Mouse (Mus musculus): ENCODE results near the gene Rora. TPM values are rescaled to one million over a fixed set of nuclear protein-coding genes. Genes with fewer than 3 reads are reported as not detected.

Rora gene
- polyA plus RNA-seq, 1 experiment from 2014 or later, result 6.1 TPM

- Histone ChIP-seq H3K4me1 (peaks cover 5% of the 10 kb centered on the region; the same call in 1 of the 2 replicates), H3K4me2 (no peak overlapping the region), H3K9me3 (no peaks in the 10 kb centered on the region), H3K27ac (replicated peaks) (no peak overlapping the region), H3K36me3 (no peaks in the 10 kb centered on the region), H3K9ac (no peak overlapping the region), H3K4me3 (no peak overlapping the region), H3K27me3 (replicated peaks) (no peaks in the 10 kb centered on the region)
- ATAC-seq (ENCODE audit: extremely low read depth, insufficient number of reproducible peaks, low FRiP score, low TSS enrichment), result no peak
- 46% methylated on average over 5 of the region's 5 CpGs for WGBS
Measured at GRCm38 (mm10) chr9:68956938-68957573, 303.5 kb downstream of the Rora start.

GRCm38 (mm10) chr9:68957793-68958192 lies 304.2 kb downstream of the Rora start:
- H3K27me3 ChIP-seq (replicated peaks), result no peaks in the 10 kb centered on the region
- no peak overlapping the region for H3K9ac ChIP-seq
- H3K4me2 ChIP-seq, result no peak overlapping the region
- H3K27ac ChIP-seq (replicated peaks), result no peak overlapping the region
- H3K36me3 ChIP-seq, result no peaks in the 10 kb centered on the region
- 85% methylated on average over 3 of the region's 3 CpGs for WGBS
- H3K4me1 ChIP-seq, result peaks cover 5% of the 10 kb centered on the region; the same call in 1 of the 2 replicates
- H3K4me3 ChIP-seq, result no peak overlapping the region
- ATAC-seq (ENCODE audit: extremely low read depth, insufficient number of reproducible peaks, low FRiP score, low TSS enrichment), result no peak
- H3K9me3 ChIP-seq, result no peaks in the 10 kb centered on the region

DNA sequence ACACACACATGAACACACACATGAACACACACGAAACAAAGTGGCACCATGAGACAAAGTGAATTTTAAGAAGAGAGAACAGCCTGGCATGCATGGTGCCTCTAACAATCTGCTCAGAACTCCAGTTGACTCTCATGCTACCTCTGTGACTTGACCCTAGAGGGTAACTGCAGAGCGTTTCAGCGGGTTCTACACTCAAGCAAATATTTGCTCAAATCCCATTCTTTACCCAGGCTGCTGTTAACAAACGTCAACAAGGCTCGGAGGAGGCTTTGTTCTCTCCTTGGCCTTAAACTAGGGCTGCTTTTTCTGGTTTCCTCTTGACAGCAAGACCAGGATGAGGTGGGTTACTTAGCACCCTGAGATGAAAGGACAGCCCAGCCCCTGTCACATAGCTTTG lies 305.3 kb downstream of the Rora start:
- no peak for ATAC-seq (ENCODE audit: extremely low read depth, insufficient number of reproducible peaks, low FRiP score, low TSS enrichment)
- no peak overlapping the region for H3K4me3 ChIP-seq
- peaks cover 5% of the 10 kb centered on the region; the same call in 1 of the 2 replicates for H3K4me1 ChIP-seq
- H3K9ac ChIP-seq, result no peak overlapping the region
- no peak overlapping the region for H3K27ac ChIP-seq (replicated peaks)
- 70% methylated on average over 5 of the region's 5 CpGs for WGBS
- no peaks in the 10 kb centered on the region for H3K9me3 ChIP-seq
- no peak overlapping the region for H3K4me2 ChIP-seq
- no peaks in the 10 kb centered on the region for H3K36me3 ChIP-seq
- H3K27me3 ChIP-seq (replicated peaks), result no peaks in the 10 kb centered on the region

- Histone ChIP-seq H3K27me3 (replicated peaks) (no peaks in the 10 kb centered on the region), H3K9ac (no peak overlapping the region), H3K4me2 (no peak overlapping the region), H3K9me3 (no peaks in the 10 kb centered on the region), H3K4me1 (no peaks in the 10 kb centered on the region), H3K36me3 (no peaks in the 10 kb centered on the region), H3K27ac (replicated peaks) (no peak overlapping the region), H3K4me3 (no peak overlapping the region)
- ATAC-seq (ENCODE audit: extremely low read depth, insufficient number of reproducible peaks, low FRiP score, low TSS enrichment), result no peak
- 85% methylated on average over 5 of the region's 5 CpGs for WGBS
Measured at GRCm38 (mm10) chr9:68963898-68964297, 310.3 kb downstream of the Rora start.

- no peak for ATAC-seq (ENCODE audit: extremely low read depth, insufficient number of reproducible peaks, low FRiP score, low TSS enrichment)
- Histone ChIP-seq H3K36me3 (no peaks in the 10 kb centered on the region), H3K4me2 (no peak overlapping the region), H3K4me1 (peaks cover 11% of the 10 kb centered on the region; the same call in 1 of the 2 replicates), H3K9me3 (no peaks in the 10 kb centered on the region), H3K27me3 (replicated peaks) (no peaks in the 10 kb centered on the region), H3K27ac (replicated peaks) (no peak overlapping the region), H3K9ac (no peak overlapping the region), H3K4me3 (no peak overlapping the region)
- 61% methylated on average over 13 of the region's 13 CpGs for WGBS
Measured at GRCm38 (mm10) chr9:68966540-68966939, 313.0 kb downstream of the Rora start.

GRCm38 (mm10) chr9:68970074-68970473 lies 316.5 kb downstream of the Rora start:
- Histone ChIP-seq H3K9ac (no peak overlapping the region), H3K4me2 (no peak overlapping the region), H3K27me3 (replicated peaks) (no peaks in the 10 kb centered on the region), H3K4me3 (no peak overlapping the region), H3K4me1 (peaks cover 11% of the 10 kb centered on the region; the same call in 1 of the 2 replicates), H3K9me3 (no peaks in the 10 kb centered on the region), H3K27ac (replicated peaks) (no peak overlapping the region), H3K36me3 (no peaks in the 10 kb centered on the region)
- WGBS, result 76% methylated on average over 6 of the region's 6 CpGs
- no peak for ATAC-seq (ENCODE audit: extremely low read depth, insufficient number of reproducible peaks, low FRiP score, low TSS enrichment)

GRCm38 (mm10) chr9:68972277-68972676 lies 318.7 kb downstream of the Rora start:
- Histone ChIP-seq H3K36me3 (no peaks in the 10 kb centered on the region), H3K9me3 (no peaks in the 10 kb centered on the region), H3K4me1 (peaks cover 11% of the 10 kb centered on the region; the same call in 1 of the 2 replicates), H3K4me3 (no peak overlapping the region), H3K9ac (no peak overlapping the region), H3K27me3 (replicated peaks) (no peaks in the 10 kb centered on the region), H3K4me2 (no peak overlapping the region), H3K27ac (replicated peaks) (no peak overlapping the region)
- WGBS, result 74% methylated on average over 7 of the region's 7 CpGs
- no peak for ATAC-seq (ENCODE audit: extremely low read depth, insufficient number of reproducible peaks, low FRiP score, low TSS enrichment)

DNA sequence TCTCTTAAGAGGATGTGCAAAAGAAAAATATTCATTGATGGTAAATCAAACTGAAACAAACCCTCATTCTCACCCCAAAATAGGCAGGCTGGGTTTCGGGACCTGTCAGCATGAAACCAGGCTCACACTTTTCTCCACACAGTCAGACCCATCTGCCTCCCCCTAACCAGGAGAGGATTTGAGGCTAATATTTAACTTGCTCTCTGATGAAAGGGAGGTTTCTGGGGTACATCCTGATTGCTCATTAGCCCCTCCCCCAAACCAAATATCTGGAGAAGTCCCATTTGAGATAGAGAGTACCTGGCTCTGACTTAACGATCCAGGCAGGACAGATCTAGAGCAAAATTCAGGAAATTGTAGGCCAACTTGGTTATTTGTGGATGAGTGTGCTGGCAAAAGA lies 320.9 kb downstream of the Rora start:
- no peak for ATAC-seq (ENCODE audit: extremely low read depth, insufficient number of reproducible peaks, low FRiP score, low TSS enrichment)
- WGBS, result 80% methylated on average over 2 of the region's 2 CpGs
- Histone ChIP-seq H3K36me3 (no peaks in the 10 kb centered on the region), H3K4me2 (no peak overlapping the region), H3K9ac (no peak overlapping the region), H3K4me3 (no peak overlapping the region), H3K27me3 (replicated peaks) (no peaks in the 10 kb centered on the region), H3K4me1 (peaks cover 5% of the 10 kb centered on the region; the same call in 1 of the 2 replicates), H3K27ac (replicated peaks) (no peak overlapping the region), H3K9me3 (no peaks in the 10 kb centered on the region)

DNA sequence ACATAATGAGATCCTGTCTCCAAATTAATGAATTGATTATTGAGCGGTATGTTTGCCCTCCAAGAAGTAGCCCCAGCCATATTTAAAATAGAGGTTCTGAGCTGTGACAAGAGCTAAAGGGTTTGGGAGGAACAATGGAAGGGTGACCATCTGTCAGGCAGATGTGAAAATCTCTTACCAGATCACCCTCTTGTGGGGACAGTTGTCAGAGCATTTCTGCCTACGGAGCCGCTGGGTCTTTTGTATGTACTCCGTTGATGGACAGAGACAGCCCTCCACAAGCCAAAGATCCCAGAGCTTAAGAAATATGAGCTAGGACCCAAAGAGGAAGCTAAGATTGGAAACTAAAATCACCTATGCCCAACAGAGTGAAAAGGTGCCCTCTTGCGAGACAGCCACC lies 322.6 kb downstream of the Rora start:
- 72% methylated on average over 5 of the region's 5 CpGs for WGBS
- no peaks in the 10 kb centered on the region for H3K27me3 ChIP-seq (replicated peaks)
- no peaks in the 10 kb centered on the region for H3K4me1 ChIP-seq
- H3K36me3 ChIP-seq, result no peaks in the 10 kb centered on the region
- ATAC-seq (ENCODE audit: extremely low read depth, insufficient number of reproducible peaks, low FRiP score, low TSS enrichment), result no peak
- H3K9me3 ChIP-seq, result no peaks in the 10 kb centered on the region
- no peak overlapping the region for H3K9ac ChIP-seq
- H3K4me2 ChIP-seq, result no peak overlapping the region
- H3K4me3 ChIP-seq, result no peak overlapping the region
- H3K27ac ChIP-seq (replicated peaks), result no peak overlapping the region

GRCm38 (mm10) chr9:68976851-68977250 lies 323.3 kb downstream of the Rora start:
- 58% methylated on average over 4 of the region's 4 CpGs for WGBS
- H3K9me3 ChIP-seq, result no peaks in the 10 kb centered on the region
- H3K36me3 ChIP-seq, result no peaks in the 10 kb centered on the region
- H3K9ac ChIP-seq, result no peak overlapping the region
- ATAC-seq (ENCODE audit: extremely low read depth, insufficient number of reproducible peaks, low FRiP score, low TSS enrichment), result no peak
- H3K27ac ChIP-seq (replicated peaks), result no peak overlapping the region
- no peaks in the 10 kb centered on the region for H3K4me1 ChIP-seq
- H3K27me3 ChIP-seq (replicated peaks), result no peaks in the 10 kb centered on the region
- no peak overlapping the region for H3K4me3 ChIP-seq
- H3K4me2 ChIP-seq, result no peak overlapping the region

DNA sequence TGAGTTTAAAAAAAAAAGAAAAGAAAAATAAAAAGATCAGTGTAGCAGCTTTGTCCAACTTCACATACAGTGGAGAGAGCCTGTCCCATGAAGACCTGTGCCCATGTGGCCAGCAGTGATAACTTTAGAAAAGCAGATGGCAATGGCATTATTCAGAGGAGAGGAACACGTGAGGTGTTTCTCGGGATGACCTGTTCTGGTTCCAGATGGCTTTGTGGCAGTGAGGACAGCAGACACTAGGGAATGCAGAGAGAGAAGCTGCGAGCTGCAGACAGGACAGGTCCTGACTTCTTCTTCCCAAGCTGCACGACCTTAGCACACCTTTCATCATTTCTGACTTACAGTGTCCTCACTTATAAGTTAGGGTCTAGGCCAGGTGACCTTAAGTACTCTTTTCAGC lies 325.1 kb downstream of the Rora start:
- Histone ChIP-seq H3K9me3 (no peaks in the 10 kb centered on the region), H3K36me3 (no peaks in the 10 kb centered on the region), H3K4me3 (no peak overlapping the region), H3K27ac (replicated peaks) (no peak overlapping the region), H3K4me2 (no peak overlapping the region), H3K4me1 (no peaks in the 10 kb centered on the region), H3K27me3 (replicated peaks) (no peaks in the 10 kb centered on the region), H3K9ac (no peak overlapping the region)
- ATAC-seq (ENCODE audit: extremely low read depth, insufficient number of reproducible peaks, low FRiP score, low TSS enrichment), result no peak
- 55% methylated on average over 4 of the region's 4 CpGs for WGBS

DNA sequence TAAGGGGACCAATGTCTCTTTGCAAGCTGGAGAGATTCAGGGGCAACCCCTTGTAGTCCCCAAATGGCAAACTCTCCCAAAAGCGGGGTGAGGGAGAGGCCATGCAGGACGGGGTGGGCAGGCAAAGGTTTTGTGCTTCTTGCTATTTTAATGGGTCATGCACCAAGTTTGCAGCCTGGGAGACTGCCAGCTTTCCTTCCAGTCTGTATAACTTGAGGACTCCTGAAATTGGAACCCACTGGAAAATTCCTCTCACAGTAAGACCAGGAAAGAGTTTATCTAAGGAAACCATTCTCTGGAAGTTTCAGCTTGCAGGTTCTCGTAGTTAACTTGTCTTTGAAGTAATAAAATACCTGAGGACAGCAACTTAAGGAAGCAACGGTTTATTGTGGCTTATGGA lies 326.5 kb downstream of the Rora start:
- Histone ChIP-seq H3K9ac (no peak overlapping the region), H3K27ac (replicated peaks) (no peak overlapping the region), H3K36me3 (no peaks in the 10 kb centered on the region), H3K4me2 (no peak overlapping the region), H3K4me1 (no peaks in the 10 kb centered on the region), H3K9me3 (no peaks in the 10 kb centered on the region), H3K4me3 (no peak overlapping the region), H3K27me3 (replicated peaks) (no peaks in the 10 kb centered on the region)
- no peak for ATAC-seq (ENCODE audit: extremely low read depth, insufficient number of reproducible peaks, low FRiP score, low TSS enrichment)
- WGBS, result 69% methylated on average over 4 of the region's 4 CpGs

Data from heart, embryonic 13.5 days (tissue).